Mouse (Mus musculus): ENCODE results near the gene Agpat4.

The Agpat4 gene

GRCm38 (mm10) chr17:12201086-12201485, 82.6 kb downstream of the Agpat4 start:
- DNase-seq: no peak

GRCm38 (mm10) chr17:12203414-12203897, 85.0 kb downstream of the Agpat4 start:
- DNase-seq: peak; percentile 44

- DNase-seq: no peak
Observed at GRCm38 (mm10) chr17:12204246-12204645, 85.7 kb downstream of the Agpat4 start.

- no peak for DNase-seq
Observed at GRCm38 (mm10) chr17:12204689-12205014, 86.1 kb downstream of the Agpat4 start.

- no peak for DNase-seq
Observed at GRCm38 (mm10) chr17:12205015-12205693, 86.7 kb downstream of the Agpat4 start.

DNA sequence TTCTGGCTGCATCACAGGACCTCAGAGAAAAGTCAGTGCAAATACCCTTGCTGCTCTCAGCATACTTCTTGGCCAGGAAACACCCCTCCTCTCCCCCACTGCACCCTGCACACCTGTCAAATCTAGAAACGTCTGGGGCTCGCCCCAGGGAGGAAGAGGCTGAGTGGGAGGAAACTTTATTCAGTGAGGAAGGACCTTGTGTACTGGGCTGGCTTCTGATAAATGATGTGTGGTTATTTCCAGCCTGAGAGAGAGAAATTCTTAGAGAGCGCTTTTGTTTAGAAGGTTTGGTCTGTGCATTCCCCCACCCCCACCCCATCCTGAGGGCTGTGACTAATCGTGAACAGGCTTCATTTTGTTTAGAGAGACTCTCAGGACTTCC, 87.2 kb downstream of the Agpat4 start:
- no peak for DNase-seq

- DNase-seq: no peak
Observed at GRCm38 (mm10) chr17:12206248-12206647, 87.7 kb downstream of the Agpat4 start.

DNA sequence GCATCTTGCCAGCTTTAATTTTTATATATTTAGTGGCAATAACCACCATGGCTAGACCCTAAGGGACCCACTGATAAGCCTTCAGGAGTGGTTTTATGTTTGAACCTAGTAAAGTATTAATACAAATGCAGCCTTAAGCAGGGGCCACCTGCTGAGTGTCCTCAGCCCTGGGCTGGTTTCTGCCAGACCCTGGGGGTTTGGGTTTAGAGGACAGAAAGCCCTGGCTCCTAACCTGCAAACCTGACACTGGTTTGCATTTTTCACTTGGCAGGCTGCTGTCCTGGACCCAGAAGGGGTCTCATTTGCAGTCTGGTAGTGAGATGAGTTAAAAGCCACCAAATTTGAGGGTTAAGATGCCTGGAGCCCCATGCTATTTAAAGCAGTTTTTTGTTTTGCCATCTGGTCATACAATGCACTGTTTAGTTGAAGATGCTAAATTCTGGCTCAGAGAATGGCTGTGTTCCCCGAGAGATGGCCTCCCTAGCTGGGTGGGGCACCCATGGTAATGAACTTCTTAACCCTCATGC, 88.6 kb downstream of the Agpat4 start:
- DNase-seq: no peak

- no peak for DNase-seq
Observed at GRCm38 (mm10) chr17:12209481-12209880, 91.0 kb downstream of the Agpat4 start.

DNA sequence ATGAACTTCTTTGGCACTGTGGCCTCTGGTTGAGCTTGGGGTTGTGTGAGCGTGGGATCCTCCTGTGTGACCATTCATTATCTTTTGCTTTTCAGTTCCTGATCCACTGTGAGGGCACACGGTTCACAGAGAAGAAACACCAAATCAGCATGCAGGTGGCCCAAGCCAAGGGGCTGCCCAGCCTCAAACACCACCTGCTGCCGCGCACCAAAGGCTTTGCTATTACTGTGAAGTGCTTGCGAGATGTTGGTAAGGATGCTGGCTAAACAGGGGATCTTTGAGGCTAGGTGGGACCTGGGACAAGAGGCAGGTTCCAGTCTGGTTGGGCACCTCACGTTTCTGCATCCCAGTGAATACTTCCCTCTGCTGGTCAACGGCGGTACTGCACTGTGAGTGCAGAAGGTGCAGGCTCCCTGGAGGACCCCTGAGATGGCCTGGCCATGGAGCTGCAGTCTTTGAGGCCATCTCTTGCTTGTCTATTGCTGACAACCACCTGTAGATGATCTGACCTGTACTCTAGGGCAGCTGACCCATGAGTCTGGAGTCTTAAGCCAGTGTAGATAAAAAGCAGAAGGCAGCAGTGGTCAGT, 92.1 kb downstream of the Agpat4 start:
- peak; percentile 78 for DNase-seq

- no peak for DNase-seq
Observed at GRCm38 (mm10) chr17:12211890-12212289, 93.4 kb downstream of the Agpat4 start.

GRCm38 (mm10) chr17:12212341-12212740, 93.8 kb downstream of the Agpat4 start:
- DNase-seq: no peak

DNA sequence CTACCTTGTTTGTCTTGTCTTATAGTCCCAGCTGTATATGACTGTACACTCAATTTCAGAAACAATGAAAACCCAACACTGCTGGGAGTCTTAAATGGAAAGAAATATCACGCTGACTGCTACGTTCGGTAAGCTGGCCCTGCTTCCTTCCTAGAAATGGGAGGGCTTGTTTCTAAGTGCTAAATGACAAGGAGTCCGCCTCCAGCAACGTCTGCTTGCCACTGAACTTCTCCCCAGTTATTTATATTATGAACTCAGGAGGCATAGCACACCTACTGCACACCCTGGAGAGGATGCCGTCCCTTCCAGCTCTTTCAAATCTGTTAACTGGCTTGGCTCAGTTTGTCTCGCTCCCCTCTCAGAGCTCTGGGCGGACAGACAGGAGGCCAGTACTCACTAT, 94.9 kb downstream of the Agpat4 start:
- DNase-seq: no peak

DNA sequence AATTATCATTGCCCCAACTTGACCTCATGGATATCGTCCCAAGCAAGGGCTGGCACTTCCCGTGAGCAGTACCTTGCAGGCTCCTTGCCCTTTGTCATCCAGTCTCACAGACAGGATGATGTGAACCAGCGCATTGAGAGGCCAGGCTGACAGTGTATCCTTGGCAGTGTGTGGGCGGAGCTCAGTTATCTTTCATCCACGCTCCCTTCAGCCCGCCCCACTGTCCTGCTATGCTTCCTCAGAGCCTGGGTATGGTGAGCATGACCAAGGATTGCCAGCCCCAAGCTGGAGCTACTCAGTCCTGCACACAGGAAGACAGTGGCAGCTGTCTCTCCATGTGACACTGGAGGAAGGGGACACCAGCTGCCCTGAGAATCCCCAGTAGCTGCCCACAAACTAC, 97.7 kb downstream of the Agpat4 start:
- no peak for DNase-seq

DNA sequence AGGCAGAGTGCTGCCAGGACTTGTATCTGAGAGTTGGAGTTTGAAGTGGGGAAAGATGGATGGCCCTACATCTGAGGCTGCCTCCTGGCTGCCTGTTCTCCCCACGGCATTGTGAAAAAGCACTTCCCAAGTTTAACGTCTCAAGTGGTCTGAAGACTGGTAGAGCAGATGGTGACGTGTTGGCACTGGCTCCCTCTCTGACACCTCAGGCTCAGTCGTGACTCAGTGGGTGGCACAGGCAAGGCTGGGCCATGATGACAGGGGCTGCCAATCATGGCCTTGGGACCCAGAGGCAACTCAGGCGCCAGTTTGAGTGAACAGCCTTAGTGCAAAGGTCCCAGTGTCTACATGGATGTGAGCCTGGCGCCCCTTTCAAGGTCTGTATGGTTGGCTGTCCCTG, 103.4 kb downstream of the Agpat4 start:
- DNase-seq: no peak

DNA sequence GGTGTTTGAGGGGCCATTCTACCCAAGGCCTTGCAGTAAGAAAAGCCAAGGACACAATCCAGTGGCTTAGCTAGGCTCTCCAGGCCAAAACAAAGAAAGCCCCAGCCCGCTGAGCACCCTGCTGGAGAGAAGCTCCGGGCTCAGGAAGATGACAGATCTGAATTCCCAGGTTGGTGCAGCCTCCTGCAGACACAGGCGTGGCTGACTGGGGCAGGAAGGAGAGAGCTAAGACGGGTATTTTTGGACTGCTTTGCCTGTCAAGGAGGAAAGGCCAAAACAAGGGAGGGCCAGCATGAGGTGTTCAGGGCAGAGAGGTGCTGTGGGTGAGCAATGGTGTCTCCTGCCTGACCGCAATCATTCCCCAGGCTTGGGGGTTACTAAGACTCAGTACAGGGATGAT, 105.2 kb downstream of the Agpat4 start:
- no peak for DNase-seq

GRCm38 (mm10) chr17:12224145-12224544, 105.6 kb downstream of the Agpat4 start:
- DNase-seq: peak; percentile 61

DNA sequence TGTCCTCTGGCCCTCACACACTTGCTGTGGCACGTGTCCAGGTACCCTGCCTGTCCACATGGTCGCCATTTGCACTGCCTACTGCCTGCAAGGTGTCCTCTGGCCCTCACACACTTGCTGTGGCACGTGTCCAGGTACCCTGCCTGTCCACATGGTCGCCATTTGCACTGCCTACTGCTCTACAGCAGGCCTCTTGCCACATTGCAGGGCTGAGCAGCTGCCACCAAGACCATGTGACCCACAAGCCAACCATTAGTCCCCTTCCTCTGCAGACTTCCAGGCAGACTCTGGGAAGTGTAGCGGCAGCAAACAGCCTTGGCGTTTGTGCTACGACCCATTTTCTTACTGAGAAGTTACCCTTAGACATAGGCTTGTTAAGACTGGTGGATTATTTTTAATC, 106.0 kb downstream of the Agpat4 start:
- DNase-seq: peak; percentile 77

- no peak for DNase-seq
Observed at GRCm38 (mm10) chr17:12225227-12225626, 106.7 kb downstream of the Agpat4 start.

GRCm38 (mm10) chr17:12226551-12226950, 108.0 kb downstream of the Agpat4 start:
- no peak for DNase-seq

GRCm38 (mm10) chr17:12228001-12228400, 109.5 kb downstream of the Agpat4 start:
- DNase-seq: peak; percentile 40

DNA sequence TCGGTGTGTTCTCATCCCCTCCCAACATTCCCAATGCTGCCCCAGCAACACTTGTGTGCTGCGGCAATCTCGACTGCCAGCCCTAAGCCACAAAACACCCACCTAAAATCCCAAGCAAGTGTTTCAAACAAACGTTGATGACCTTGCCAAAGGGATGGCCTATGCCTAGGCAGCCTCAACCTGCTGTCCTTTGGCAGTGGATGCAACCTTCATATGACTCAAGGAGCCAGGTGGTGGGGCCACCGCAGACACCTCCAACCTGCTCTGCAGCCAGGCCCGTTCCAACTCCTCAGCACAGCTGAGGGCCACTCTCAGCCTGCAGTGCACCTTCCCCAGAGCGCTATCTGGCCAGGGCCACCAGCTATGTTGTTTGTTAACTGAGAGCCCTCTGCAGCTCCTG, 110.0 kb downstream of the Agpat4 start:
- peak; percentile 45 for DNase-seq

- no peak for DNase-seq
Observed at GRCm38 (mm10) chr17:12229756-12230155, 111.3 kb downstream of the Agpat4 start.

- no peak for DNase-seq
Observed at GRCm38 (mm10) chr17:12230167-12230566, 111.7 kb downstream of the Agpat4 start.

DNA sequence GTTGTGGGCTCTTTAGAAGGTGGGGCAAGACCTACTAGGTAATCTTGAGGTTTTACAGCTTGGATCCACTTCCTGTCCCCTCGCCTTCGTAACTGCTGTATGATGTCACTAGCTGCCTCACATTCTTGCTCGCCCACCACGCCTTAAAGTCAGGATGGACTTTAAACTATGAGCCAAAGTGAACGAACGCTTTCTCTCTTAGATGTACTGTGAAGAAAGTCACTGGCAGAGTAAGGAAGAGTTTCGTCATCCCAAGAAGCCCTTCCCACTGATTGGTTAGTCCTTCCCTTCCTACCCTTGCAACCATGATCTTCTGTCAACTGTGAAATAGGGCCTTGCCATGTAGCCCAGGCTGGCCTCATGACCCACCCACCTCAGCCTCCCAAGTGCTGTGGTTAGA, 112.6 kb downstream of the Agpat4 start:
- no peak for DNase-seq

All from cerebellum, adult 11 months (tissue).